Mouse (Mus musculus) A20 (cell line): ENCODE measurements around the gene Irak1.

Source experiments
- DNase-seq: peaks from one replicate; pipeline ENCODE4 v3.0.0-alpha.2; 2011; ENCODE audit warnings: low read depth, low spot score

Gene Irak1

GRCm38 (mm10) chrX:74023188-74024049 lies at the start of gene Irak1:
Gene Irak1, minus strand, starts transcription at chrX:74023918.
- peak; percentile 82 for DNase-seq

- no peak for DNase-seq
Observed at GRCm38 (mm10) chrX:74070794-74071193, 47.1 kb upstream of the Irak1 start.

GRCm38 (mm10) chrX:74067891-74068290 lies 44.2 kb upstream of the Irak1 start:
- DNase-seq: no peak

- DNase-seq: no peak
Observed at GRCm38 (mm10) chrX:74045107-74045506, 21.4 kb upstream of the Irak1 start.

- no peak for DNase-seq
Observed at GRCm38 (mm10) chrX:74037702-74038375, 14.1 kb upstream of the Irak1 start.

- no peak for DNase-seq
Observed at GRCm38 (mm10) chrX:74030000-74030399, 6.3 kb upstream of the Irak1 start.

- no peak for DNase-seq
Observed at GRCm38 (mm10) chrX:74022795-74023187, 927 bp downstream of the Irak1 start.

GRCm38 (mm10) chrX:74014597-74014996 lies 9.1 kb downstream of the Irak1 start:
- no peak for DNase-seq

- DNase-seq: no peak
Observed at GRCm38 (mm10) chrX:74008063-74008462, 15.7 kb downstream of the Irak1 start.

GRCm38 (mm10) chrX:74006401-74006800 lies 17.3 kb downstream of the Irak1 start:
- no peak for DNase-seq

GRCm38 (mm10) chrX:74003644-74004043 lies 20.1 kb downstream of the Irak1 start:
- peak; percentile 52 for DNase-seq

GRCm38 (mm10) chrX:74001024-74001423 lies 22.7 kb downstream of the Irak1 start:
- DNase-seq: no peak

- peak; percentile 39 for DNase-seq
Observed at GRCm38 (mm10) chrX:73998911-73999869, 24.5 kb downstream of the Irak1 start.

- no peak for DNase-seq
Observed at GRCm38 (mm10) chrX:73977783-73978182, 45.9 kb downstream of the Irak1 start.

- DNase-seq: peak; percentile 60
Observed at GRCm38 (mm10) chrX:73976283-73976682, 47.4 kb downstream of the Irak1 start.

GRCm38 (mm10) chrX:73972774-73973173 lies 50.9 kb downstream of the Irak1 start:
- no peak for DNase-seq

GRCm38 (mm10) chrX:73970781-73971180 lies 52.9 kb downstream of the Irak1 start:
- DNase-seq: no peak

- no peak for DNase-seq
Observed at GRCm38 (mm10) chrX:73969729-73970128, 54.0 kb downstream of the Irak1 start.

GRCm38 (mm10) chrX:73969167-73969566 lies 54.6 kb downstream of the Irak1 start:
- no peak for DNase-seq

- peak; percentile 94 for DNase-seq
Observed at GRCm38 (mm10) chrX:73967177-73968075, 56.3 kb downstream of the Irak1 start.
